Mouse (Mus musculus): ENCODE data around the gene Sgip1. TPM values are rescaled to one million over a fixed set of nuclear protein-coding genes. Genes with fewer than 3 reads are reported as not detected.

Sgip1 gene
- total RNA-seq, 2 experiments from 2014 or later, result 235 to 256 TPM

DNA sequence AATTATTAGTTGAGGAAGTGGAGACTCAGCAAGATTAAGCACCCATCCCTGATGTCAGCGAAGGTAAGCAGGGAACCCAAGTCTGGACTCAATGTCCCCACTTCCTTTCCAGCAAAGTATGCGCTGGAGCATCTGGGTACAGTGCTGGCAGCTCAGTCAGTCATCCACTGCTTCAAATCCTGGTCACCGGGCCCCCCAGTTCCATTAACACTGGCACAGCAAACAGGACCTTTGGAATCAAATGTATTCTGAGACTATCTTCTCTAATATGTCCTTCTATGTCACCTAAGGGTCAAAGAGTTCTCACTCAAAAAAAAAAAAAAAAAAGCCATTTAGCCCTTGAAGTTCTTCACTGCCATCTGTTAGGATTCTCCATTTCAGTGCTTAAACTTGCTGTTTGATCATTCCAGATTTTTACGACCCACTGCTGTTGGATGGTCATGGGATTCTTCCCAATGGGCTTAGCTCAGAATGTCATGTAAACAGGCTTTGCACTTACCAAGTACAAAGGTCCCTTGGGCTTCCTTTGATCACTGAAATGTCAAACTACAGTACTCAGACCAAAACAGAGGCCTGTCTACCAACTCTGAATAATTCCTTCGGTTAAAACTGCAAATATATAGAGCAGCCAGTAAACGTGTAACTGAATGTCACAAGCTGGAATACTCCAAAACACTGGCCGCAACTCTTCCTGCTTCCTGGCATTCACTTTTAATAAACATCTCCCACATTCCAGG is 99.1 kb downstream of the Sgip1 start:
- no peak for DNase-seq (ENCODE audit: low spot score in 2 of 2)

DNA sequence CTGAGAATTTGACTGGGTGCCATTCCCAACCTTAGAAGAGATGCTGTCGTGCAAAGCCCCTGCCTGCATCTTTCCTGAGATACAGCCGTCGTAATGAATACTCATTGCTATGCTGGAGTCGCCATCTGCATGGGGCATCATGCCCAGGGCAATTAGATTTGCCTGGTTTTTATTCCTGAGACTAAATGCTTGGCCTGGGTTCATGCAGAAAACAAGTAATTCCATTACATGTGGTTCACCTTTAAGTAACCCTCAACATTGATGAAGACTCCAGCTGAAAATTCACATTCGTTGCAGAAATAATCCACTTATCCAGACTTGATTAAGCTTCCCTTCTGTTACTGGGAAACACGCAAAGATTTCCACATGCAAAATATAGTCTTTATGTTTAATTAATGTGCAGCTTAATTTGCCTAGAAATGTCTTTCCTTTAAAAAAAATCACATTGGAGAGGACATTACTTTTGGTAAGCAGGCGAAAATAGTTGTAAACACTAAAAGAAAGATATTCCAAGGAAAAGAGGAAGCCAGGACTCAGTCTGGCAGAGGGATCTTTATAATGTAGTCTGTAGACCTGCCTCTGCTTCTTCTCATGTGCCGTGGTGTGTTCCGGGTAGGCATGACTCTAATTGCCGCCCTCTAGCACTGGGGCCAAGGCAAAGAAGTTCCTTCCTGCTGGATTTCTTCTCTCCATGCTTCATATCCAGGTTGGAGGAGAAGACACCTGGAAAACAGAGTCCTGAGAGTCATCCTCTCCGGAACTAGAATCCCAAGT is 100.0 kb downstream of the Sgip1 start:
- DNase-seq (ENCODE audit: low spot score in 2 of 2), result peak; percentile 41 to 62

DNA sequence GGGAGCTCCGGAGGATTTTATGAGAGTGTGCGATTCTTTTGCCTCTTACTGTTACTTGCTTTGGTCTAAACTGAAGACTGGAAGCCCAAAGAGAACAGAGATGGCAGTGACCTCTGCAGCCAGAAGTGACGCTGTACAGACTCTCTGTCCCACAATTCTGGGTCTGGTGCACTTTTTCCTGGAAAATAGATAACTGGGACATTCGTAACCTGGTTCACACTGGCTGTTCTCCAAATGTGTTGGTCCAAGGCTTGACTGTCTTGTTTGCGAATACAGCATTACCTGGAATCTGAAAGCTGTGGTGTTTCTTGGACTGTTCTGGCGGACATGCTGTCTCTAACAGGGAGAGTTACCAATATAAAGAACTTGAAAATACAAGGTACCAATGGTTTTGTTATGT is 109.4 kb downstream of the Sgip1 start:
- DNase-seq (ENCODE audit: low spot score in 2 of 2), result no peak

DNA sequence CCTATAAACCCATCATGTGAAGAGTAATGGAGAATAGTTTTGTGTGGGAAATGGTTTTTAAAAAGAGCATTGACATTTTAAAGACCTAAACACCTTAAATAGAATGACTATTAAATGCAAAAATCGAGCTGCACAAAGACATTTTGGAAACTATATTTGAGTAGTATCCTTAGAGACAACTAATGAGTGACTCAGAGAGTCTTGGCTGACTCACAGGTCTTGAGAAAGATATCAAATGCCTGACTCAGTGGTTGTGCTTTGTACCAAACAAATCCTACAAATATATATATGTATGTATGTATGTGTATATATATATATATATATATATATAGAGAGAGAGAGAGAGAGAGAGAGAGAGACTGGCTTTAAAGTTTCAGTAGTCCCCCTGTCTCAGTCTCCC is 110.1 kb downstream of the Sgip1 start:
- no peak for DNase-seq (ENCODE audit: low spot score in 2 of 2)

DNA sequence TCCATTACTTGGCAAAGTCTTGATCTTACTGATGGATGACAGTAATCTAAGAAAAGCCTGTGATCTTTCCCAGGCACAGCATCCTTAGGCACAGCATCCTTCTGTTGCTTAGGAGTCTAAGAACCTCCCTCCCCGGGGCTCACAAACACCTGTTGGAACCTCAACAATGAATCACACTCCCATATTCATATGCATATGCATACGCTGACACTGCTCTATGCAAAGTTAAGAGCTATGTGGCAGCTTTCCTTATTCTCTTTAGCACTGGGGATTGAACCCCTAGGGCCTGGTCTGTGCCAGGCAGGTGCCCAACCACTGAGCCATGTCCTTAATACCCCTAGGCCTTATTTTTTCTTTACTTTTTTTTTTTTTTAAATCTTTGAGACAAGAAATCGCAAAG is 111.2 kb downstream of the Sgip1 start:
- DNase-seq (ENCODE audit: low spot score in 2 of 2), result no peak

DNA sequence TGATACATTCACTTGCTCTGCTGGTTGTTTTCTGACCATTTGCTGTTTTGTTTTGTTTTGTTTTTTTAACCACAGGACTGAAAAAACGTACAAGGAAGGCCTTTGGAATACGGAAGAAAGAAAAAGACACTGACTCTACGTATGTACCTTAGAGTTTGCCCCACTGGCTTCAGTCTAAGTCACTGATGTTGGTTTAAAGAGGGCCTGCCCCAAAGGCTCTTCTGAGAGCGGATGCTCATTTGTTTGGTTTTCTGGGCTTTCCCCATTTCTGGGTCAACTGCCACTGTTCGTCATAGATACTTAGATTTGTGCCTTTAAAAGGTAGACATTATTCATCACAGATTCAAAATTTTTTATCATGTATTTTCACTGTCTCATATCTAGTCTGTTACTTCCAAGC is 111.7 kb downstream of the Sgip1 start:
- DNase-seq (ENCODE audit: low spot score in 2 of 2), result no peak

DNA sequence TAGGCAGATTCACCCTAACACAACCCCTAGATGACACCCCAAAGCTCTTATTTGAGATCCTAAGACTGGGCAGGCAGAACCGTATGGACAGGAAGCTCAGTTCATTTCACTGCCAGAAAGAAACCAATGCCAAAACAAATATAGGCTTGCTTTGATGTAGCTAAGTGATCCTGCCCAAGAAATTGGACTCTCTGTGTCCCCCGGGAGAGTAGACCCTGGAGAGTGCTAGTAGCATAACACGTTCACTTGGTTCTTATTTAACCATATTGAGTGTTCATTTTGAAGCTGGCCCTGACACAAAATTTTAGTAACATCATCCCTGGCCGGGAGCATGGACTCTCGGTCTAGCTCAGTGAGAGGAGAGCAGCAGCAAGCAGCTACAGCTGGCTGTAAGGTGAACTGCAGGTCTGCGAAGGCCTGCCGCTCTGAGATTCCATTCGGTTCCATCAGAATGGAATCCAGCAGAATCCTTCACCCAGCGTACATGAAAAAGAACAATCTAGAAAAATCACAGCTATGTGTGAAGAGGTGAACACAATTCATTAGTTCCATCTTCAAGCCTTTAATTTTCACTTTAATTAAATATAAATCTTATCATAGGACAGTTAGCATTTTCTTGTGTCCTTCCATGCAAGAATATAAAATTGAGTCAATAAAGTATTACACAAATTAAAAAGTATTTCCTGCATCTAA is 112.4 kb downstream of the Sgip1 start:
- DNase-seq (ENCODE audit: low spot score in 2 of 2), result no peak

DNA sequence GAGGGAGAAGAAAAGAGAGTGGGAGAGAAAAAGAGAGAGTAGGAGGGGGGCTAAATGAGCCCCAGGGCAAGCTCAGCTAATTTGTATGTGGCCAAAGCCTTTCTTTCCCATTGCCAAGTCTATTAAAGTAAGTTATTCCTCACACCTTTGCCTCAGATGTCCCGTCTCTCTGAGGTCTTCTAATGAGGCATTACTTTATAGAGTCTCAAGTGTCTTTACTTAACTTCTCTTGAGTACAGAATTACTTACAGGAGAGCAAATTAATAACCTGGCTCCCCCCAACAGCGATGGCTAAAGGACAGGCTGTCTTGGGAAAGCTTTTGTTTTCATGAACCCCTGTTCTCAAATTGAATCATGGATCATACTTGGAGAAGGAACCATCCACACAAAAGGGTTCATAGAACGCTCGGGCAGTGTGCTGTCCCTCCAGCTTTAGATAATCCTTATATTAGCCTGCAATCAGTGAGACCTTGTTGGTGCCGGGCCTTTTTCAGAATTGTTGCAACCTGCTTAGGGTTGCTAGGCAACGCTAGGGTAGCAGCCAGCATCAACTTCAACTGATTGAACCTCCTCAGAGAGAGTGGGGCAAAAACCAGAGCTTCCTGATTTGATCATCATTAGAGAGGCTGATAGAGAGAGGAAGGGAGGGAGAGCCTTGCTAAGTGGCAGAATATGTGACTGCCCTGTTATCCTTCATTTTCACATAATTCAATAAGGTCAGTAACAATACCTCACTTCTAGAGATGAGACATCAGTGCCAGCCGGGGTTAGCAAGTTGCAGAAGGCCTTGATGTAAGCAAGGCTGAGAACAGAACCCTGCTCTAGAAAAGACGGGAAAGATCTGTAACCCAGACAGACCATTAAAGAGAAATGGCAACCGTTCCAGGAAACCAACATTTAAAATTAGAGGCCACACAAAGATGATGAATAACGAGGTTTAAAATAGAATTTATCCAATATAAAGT is 114.1 kb downstream of the Sgip1 start:
- peak; percentile 28 to 43 for DNase-seq (ENCODE audit: low spot score in 2 of 2)

DNA sequence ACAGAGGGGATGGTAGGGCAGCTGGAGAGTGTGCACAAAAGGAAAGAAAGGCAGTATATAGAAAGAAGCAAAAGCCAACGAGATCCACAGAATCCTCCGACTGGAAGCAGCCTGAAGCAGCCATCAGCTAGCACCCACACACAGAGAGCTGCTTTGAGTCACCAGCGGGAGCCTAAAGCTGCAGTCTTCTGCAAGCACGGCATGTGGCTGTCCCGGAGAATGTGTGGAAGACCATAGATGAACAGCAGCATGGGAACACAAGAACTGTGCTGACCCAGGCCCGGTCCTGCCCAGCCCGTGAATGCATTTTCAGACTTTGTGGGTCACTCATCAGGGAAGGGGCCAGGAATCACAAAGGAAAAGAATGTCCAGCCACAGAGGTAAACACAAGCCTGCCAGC is 115.0 kb downstream of the Sgip1 start:
- DNase-seq (ENCODE audit: low spot score in 2 of 2), result no peak

DNA sequence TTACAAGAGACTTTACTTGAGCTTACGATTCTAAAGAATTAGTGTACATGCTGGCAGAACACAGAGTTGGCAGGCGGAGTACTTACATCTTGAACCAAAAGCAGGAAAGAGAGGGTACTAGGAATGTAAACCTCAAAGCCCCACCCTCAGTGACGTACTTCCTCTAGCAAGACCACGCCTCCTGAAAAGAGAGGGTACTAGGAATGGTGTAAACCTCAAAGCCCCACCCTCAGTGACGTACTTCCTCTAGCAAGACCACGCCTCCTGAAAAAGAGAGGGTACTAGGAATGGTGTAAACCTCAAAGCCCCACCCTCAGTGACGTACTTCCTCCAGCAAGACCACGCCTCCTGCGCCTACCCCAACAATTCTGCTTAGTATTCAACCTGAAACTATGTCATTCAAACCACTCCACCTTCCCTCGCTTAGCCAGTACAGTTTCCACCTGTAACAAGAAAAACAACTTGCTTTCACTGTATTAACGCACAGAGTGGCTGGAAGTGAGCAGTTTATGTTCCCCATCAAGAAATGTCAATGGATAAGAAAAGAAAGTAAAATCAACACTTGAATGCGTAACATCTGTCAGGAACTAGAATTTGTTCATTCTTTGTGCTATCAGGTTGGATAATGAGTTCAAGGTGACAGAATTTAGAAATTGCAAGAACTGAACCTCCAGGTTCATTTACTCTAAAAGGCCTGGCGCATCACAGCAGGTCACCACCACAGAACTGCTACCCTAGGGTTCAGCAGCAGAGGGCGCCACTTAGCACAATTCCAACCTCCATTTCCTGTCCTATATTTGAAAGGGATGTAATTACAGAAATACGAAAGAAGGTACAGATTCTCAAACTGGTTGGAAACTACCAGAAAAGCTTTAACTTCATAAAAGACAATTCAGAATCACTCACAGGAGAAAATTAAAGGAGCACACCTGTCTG is 118.4 kb downstream of the Sgip1 start:
- no peak for DNase-seq (ENCODE audit: low spot score in 2 of 2)

DNA sequence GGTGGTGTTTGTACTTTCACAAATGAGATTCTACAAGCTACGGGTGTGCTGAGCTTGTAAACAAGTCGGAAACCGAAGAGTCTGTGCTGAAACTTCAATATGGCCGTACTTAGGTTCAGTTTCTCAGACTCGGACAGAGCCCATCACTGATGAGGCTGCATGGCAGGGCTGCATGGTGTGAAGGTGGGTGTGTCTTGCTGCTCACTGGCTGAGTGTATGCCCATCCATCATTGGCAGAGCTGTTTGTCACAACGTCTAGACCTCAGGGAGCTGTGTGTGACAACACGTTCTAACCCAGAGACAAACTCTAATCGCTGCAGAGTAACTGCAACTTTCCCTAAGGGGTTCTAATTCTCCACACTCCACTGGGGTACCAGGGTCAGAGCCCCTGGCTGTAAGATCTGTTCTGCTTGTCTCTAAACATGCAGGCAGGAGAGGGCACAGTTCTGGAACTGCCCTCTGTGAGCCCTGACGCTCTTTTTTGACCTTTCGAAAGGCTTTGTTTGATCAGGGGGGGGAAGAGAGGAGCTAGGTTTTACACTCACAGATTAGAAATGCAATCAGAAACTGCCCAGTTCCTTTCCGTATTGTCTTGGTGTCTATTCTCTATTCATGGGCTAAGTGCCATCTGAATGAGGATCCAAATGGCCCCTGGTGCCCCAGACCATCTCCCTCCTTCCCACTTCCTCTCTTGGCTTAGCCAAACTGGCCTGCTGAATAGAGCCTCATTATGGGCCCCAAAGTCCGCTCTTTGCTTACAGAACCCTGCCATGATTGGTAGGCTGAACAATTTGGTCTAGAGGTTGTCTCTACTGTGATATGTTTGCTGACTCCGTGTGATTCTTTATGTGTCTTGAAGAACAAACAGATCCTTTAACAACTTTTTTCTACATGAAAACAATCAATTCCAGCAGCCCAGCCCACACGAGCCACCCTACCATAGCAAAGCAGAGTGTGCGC is 121.9 kb downstream of the Sgip1 start:
- DNase-seq (ENCODE audit: low spot score in 2 of 2), result no peak

DNA sequence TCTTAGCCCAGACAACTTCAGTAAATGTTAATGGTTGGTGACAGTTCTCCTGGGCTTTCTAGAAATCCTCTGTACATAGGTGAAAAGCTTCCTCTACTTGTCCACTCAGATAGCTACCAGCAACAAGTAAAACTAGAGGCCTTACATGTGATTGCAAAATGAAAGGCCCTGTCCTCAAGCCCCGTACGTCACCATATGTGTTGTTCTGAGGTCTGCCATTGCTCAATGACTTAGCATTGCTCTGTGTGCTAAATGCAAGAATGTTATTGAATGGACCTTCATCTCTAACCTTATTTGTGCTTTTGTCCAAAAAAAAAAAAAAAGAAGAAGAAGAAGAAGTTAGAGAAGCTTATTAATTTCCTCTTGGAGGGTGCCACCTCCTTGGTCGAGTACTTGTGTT is 125.4 kb downstream of the Sgip1 start:
- DNase-seq (ENCODE audit: low spot score in 2 of 2), result no peak

DNA sequence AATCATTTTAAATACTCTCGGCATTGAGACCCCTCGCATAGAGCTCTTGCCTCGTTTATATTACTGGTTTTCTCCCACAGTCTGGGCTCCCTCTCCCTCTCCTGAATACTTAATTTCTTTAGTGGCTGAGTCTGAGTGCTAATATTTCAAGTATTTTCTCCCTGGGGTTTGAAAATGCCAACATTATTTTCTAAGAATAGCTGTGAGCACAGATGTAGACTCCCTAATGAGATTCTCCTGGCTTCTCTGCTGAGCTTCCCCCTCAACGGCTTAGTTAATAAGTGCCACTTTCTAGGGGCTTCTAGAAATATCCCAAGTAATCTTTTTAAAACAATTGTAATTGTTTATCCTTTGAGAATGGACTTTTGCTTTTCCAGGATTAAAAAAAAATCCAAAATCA is 130.2 kb downstream of the Sgip1 start:
- DNase-seq (ENCODE audit: low spot score in 2 of 2), result no peak

DNA sequence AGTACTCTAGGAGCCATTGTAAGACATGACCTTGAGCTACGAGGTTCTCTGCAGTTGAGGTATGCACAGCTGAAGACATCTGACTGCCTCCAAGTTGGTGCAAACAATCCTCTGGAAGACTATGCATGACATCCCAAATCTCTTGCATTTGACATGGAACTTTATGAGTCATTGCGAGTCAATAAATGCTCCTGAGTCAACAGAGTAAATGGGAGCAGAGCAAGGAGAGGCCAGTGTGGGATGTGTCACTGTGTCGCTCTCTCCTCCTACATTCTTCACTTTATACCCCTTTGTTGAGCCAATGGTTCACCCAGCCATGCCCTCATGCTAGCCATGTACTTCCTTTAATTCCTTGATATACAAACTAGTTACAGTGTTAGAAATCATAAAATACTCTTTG is 142.0 kb downstream of the Sgip1 start:
- DNase-seq (ENCODE audit: low spot score in 2 of 2), result no peak

DNA sequence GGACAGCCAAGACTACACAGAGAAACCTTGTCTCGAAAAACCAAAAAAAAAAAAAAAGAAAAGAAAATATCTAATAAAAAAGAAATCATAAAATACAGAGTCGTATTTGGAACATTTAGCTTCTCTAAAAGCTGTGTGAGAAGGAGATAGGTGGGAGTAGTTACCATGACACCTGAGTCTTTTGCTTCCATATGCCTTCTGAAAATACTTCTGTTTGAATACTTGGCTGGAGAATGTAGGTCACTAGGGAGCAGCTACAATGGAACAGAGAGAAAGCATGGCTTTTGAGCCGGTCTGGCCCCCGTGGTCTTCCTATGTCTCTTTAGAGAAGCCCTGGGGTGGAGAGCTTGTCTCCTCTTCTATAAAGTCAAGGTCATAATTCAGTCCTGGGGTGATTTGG is 143.1 kb downstream of the Sgip1 start:
- no peak for DNase-seq (ENCODE audit: low spot score in 2 of 2)

DNA sequence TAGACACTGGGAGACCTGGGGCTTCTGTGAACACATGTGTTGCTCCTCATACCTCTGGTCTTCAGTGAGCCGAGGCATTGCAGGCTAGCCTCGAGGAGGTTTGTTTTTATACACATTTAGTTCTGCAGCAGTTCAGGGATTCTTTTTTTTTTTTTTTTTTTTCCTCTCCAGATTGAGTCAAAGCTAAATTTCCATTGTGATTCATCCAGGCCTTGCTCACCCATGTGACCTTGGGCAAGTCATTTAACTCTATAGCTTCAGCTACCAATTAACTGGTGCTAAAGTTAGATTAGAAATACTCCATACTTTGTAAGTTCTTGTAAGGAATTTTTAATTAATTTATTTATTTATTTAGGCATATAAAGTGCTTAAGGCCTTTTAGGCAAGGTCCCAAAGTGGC is 145.4 kb downstream of the Sgip1 start:
- DNase-seq (ENCODE audit: low spot score in 2 of 2), result no peak

DNA sequence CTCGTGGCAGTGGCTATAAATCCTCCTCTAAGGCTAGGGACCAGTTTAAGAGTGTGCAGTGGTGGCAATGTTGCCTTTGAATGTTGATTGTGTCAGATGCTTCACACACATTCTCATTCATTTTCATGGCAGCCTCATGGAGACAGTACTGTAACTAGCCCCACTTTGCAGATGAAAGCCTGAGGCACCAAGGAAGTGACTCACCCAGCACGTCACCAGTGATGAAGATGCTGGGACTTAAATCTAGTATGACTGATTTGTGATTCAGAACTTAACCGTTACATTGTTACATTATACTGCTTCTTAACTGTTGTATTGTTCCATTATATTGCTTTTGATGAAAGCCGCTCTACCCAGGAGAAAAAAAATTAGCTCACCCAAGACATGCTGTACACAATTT is 145.8 kb downstream of the Sgip1 start:
- no peak for DNase-seq (ENCODE audit: low spot score in 2 of 2)

DNA sequence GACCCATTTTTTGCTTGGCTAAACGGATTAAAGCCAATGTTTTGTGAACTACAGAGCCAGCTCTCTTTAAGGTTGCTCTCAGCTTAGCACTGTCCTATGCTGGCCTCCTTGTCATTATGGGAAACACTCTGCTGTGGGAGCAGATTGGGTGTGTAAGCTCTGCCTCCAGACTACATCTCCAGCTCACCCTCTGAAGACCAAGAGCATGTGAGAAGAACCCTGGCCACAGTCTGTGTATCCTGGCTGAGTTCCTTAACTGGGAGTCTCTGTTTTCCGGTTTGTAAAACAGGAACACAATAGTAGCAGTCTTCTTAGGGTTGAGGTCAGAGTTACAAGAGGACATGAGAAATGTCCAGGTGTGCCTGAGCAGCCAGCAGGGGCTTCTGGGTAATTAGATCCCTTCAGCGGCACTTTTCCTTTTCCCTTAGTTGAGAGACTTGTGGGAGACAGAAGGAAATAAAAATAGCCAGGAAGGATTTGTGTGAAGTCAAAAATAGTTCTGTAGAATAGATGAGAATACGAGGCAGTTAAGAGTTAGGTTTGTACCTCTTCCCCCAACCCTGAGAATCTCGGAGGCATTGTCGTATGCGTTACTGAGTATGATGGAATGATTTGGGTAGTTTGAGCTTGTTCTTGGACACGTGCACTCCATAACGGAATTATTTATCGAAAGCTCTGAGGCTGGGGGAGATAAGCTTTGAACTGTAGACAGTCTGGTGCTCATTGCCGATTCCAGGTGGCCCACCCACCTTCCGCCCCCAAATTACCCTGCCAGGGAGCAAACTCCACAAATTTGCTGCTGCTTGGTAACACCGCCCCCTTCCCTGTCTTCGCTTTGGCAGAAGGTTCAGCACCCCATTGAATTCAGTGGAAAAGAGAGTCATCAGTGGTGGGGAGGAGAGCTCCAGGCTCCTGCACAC is 146.9 kb downstream of the Sgip1 start:
- DNase-seq (ENCODE audit: low spot score in 2 of 2), result peak; percentile 38
